Mouse (Mus musculus): Measurements from ENCODE around the gene Ddost.

Gene Ddost

GRCm38 (mm10) chr4:138304340-138305104, at the start of gene Ddost:
TSS of gene Ddost (plus strand) at chr4:138304730.
- peak; percentile 99 to 100 for DNase-seq (ENCODE audit: low spot score in 2 of 2)

- DNase-seq (ENCODE audit: low spot score in 2 of 2): no peak
These were observed 47.3 kb upstream of the Ddost start for GRCm38 (mm10) chr4:138257116-138257687.

GRCm38 (mm10) chr4:138258663-138259062, 45.9 kb upstream of the Ddost start:
- no peak for DNase-seq (ENCODE audit: low spot score in 2 of 2)

- DNase-seq (ENCODE audit: low spot score in 2 of 2): no peak
These were observed 45.0 kb upstream of the Ddost start for GRCm38 (mm10) chr4:138259482-138259881.

GRCm38 (mm10) chr4:138261843-138262681, 42.5 kb upstream of the Ddost start:
- DNase-seq (ENCODE audit: low spot score in 2 of 2): peak; percentile 94

- DNase-seq (ENCODE audit: low spot score in 2 of 2): no peak
These were observed 36.7 kb upstream of the Ddost start for GRCm38 (mm10) chr4:138267869-138268268.

- peak; percentile 69 to 83 for DNase-seq (ENCODE audit: low spot score in 2 of 2)
These were observed 32.2 kb upstream of the Ddost start for GRCm38 (mm10) chr4:138272011-138272997.

GRCm38 (mm10) chr4:138278346-138278745, 26.2 kb upstream of the Ddost start:
- DNase-seq (ENCODE audit: low spot score in 2 of 2): no peak

GRCm38 (mm10) chr4:138282834-138283233, 21.7 kb upstream of the Ddost start:
- peak; percentile 69 to 71 for DNase-seq (ENCODE audit: low spot score in 2 of 2)

- no peak for DNase-seq (ENCODE audit: low spot score in 2 of 2)
These were observed 18.1 kb upstream of the Ddost start for GRCm38 (mm10) chr4:138286411-138286810.

- no peak for DNase-seq (ENCODE audit: low spot score in 2 of 2)
These were observed 15.8 kb upstream of the Ddost start for GRCm38 (mm10) chr4:138288691-138289090.

GRCm38 (mm10) chr4:138292028-138292427, 12.5 kb upstream of the Ddost start:
- no peak for DNase-seq (ENCODE audit: low spot score in 2 of 2)

GRCm38 (mm10) chr4:138293261-138293948, 11.1 kb upstream of the Ddost start:
- peak; percentile 65 to 74 for DNase-seq (ENCODE audit: low spot score in 2 of 2)

GRCm38 (mm10) chr4:138293949-138294550, 10.5 kb upstream of the Ddost start:
- DNase-seq (ENCODE audit: low spot score in 2 of 2): no peak

GRCm38 (mm10) chr4:138301271-138301780, 3.2 kb upstream of the Ddost start:
- no peak for DNase-seq (ENCODE audit: low spot score in 2 of 2)

GRCm38 (mm10) chr4:138303011-138303410, 1.5 kb upstream of the Ddost start:
- DNase-seq (ENCODE audit: low spot score in 2 of 2): no peak

GRCm38 (mm10) chr4:138303742-138304141, 788 bp upstream of the Ddost start:
- no peak for DNase-seq (ENCODE audit: low spot score in 2 of 2)

GRCm38 (mm10) chr4:138307025-138307424, 2.5 kb downstream of the Ddost start:
- DNase-seq (ENCODE audit: low spot score in 2 of 2): no peak

GRCm38 (mm10) chr4:138307739-138308138, 3.2 kb downstream of the Ddost start:
- DNase-seq (ENCODE audit: low spot score in 2 of 2): no peak

GRCm38 (mm10) chr4:138310311-138310910, 5.9 kb downstream of the Ddost start:
- no peak for DNase-seq (ENCODE audit: low spot score in 2 of 2)
